Mouse (Mus musculus) CH12.LX (cell line): ENCODE measurements around the gene Gamt. TPM values are rescaled to one million over a fixed set of nuclear protein-coding genes. Genes with fewer than 3 reads are reported as not detected.

Source experiments
- DNase-seq: peaks from one replicate; pipeline ENCODE4 v3.0.0-alpha.2; 2013; ENCODE audit errors: extremely low read depth
- H3K27ac ChIP-seq: 2 replicates; pipeline ENCODE4 v1.5.1; 2012; ENCODE audit warnings: low read depth, mild to moderate bottlenecking, control low read depth, moderate library complexity; ENCODE audit not compliant: insufficient read depth
- H3K27me3 ChIP-seq: replicated peaks from 2 replicates; pipeline ENCODE3; 2012; ENCODE audit warnings: inconsistent platforms
- H3K36me3 ChIP-seq, 2 experiments: replicated peaks in 1 of 2; 2 replicates each; pipeline versions ENCODE3 to v1.6.1; 2012; ENCODE audit warnings: inconsistent platforms in 1 of 2, low read length in 1 of 2, mild to moderate bottlenecking in 1 of 2, mixed read lengths in 1 of 2, moderate library complexity in 1 of 2; ENCODE audit not compliant: control insufficient read depth in 1 of 2, insufficient read depth in 1 of 2
- H3K4me1 ChIP-seq, 2 experiments: 2 replicates each; pipeline ENCODE4 v1.6.1; 2012; ENCODE audit warnings: inconsistent platforms in 1 of 2, moderate library complexity in 1 of 2; ENCODE audit not compliant: insufficient read depth in 2 of 2, control insufficient read depth in 1 of 2
- H3K4me2 ChIP-seq: 2 replicates; pipeline ENCODE4 v1.6.1; 2012; ENCODE audit warnings: low read depth, mild to moderate bottlenecking, control low read depth; ENCODE audit not compliant: poor library complexity, insufficient read depth, severe bottlenecking
- H3K4me3 ChIP-seq, 3 experiments: fragments of 150-350 bp in 1 of 3; sonication (generic) in 1 of 3; replicated peaks in 1 of 3; 2 replicates each; pipeline versions ENCODE3 to v1.5.1; 2011 to 2012; ENCODE audit warnings: low read depth in 2 of 3, low read length in 2 of 3, mild to moderate bottlenecking in 2 of 3, moderate library complexity in 2 of 3, control low read depth in 1 of 3, improper control_type of control experiment in 1 of 3, inconsistent platforms in 1 of 3, mixed read lengths in 1 of 3; ENCODE audit not compliant: poor library complexity in 1 of 3
- H3K79me2 ChIP-seq: replicated peaks from 2 replicates; pipeline ENCODE4 v1.6.1; 2012; ENCODE audit warnings: mild to moderate bottlenecking, moderate library complexity; ENCODE audit not compliant: control insufficient read depth, poor library complexity, insufficient read depth, severe bottlenecking; ENCODE audit errors: extremely low read depth
- H3K9ac ChIP-seq: 2 replicates; pipeline ENCODE4 v1.6.1; 2012; ENCODE audit warnings: low read depth, mild to moderate bottlenecking, control low read depth, moderate library complexity; ENCODE audit not compliant: insufficient read depth
- H3K9me3 ChIP-seq: replicated peaks from 2 replicates; pipeline ENCODE3; 2012; ENCODE audit warnings: low read length, inconsistent platforms, mixed read lengths
- CHD1 ChIP-seq: IDR thresholded peaks from 2 replicates; pipeline ENCODE4 v1.6.1; 2012; ENCODE audit warnings: low read depth, low read length, improper control_type of control experiment, inconsistent platforms
- E2F4 ChIP-seq: IDR thresholded peaks from 2 replicates; pipeline ENCODE4 v1.6.1; 2011; ENCODE audit warnings: low read depth, low read length, improper control_type of control experiment; ENCODE audit not compliant: insufficient replicate concordance
- ELF1 ChIP-seq: IDR thresholded peaks from 2 replicates; pipeline ENCODE4 v1.6.1; 2014; ENCODE audit warnings: low read depth, mild to moderate bottlenecking, inconsistent platforms, low read length, improper control_type of control experiment
- EP300 ChIP-seq: IDR thresholded peaks from 2 replicates; pipeline ENCODE4 v1.6.1; 2011; ENCODE audit warnings: low read length, improper control_type of control experiment
- ETS1 ChIP-seq: conservative IDR thresholded peaks from 2 replicates; pipeline ENCODE4 v1.6.1; 2012; ENCODE audit warnings: low read depth, mild to moderate bottlenecking, inconsistent platforms, low read length, improper control_type of control experiment, moderate library complexity
- HCFC1 ChIP-seq: IDR thresholded peaks from 2 replicates; pipeline ENCODE4 v1.6.1; 2012; ENCODE audit warnings: low read depth, mild to moderate bottlenecking, inconsistent platforms, low read length, improper control_type of control experiment
- IRF4 ChIP-seq: IDR thresholded peaks from 2 replicates; pipeline ENCODE4 v1.6.1; 2014; ENCODE audit warnings: low read depth, mild to moderate bottlenecking, inconsistent platforms, low read length, improper control_type of control experiment
- MAFK ChIP-seq: IDR thresholded peaks from 2 replicates; pipeline ENCODE4 v1.6.1; 2011; ENCODE audit warnings: low read length, improper control_type of control experiment; ENCODE audit not compliant: insufficient replicate concordance
- MAX ChIP-seq: IDR thresholded peaks from 2 replicates; pipeline ENCODE4 v1.6.1; 2011; ENCODE audit warnings: low read length, improper control_type of control experiment
- MAZ ChIP-seq: IDR thresholded peaks from 2 replicates; pipeline ENCODE4 v1.6.1; 2012; ENCODE audit warnings: low read depth, mild to moderate bottlenecking, inconsistent platforms, low read length, improper control_type of control experiment, moderate library complexity
- MEF2A ChIP-seq: IDR thresholded peaks from 2 replicates; pipeline ENCODE4 v1.6.1; 2014; ENCODE audit warnings: low read depth, mild to moderate bottlenecking, inconsistent platforms, low read length, improper control_type of control experiment, borderline replicate concordance
- NRF1 ChIP-seq: IDR thresholded peaks from 2 replicates; pipeline ENCODE4 v1.6.1; 2014; ENCODE audit warnings: low read depth, mild to moderate bottlenecking, inconsistent platforms, low read length, improper control_type of control experiment, moderate library complexity
- PAX5 ChIP-seq: IDR thresholded peaks from 2 replicates; pipeline ENCODE4 v1.6.1; 2012; ENCODE audit warnings: low read length, inconsistent platforms, mixed read lengths
- POLR2A ChIP-seq: IDR thresholded peaks from 2 replicates; pipeline ENCODE4 v1.6.1; 2011; ENCODE audit warnings: low read depth, mild to moderate bottlenecking, improper control_type of control experiment, low read length
- RAD21 ChIP-seq: IDR thresholded peaks from 2 replicates; pipeline ENCODE4 v1.6.1; 2011; ENCODE audit warnings: low read depth, mild to moderate bottlenecking, low read length, improper control_type of control experiment, moderate library complexity
- RCOR1 ChIP-seq: conservative IDR thresholded peaks from 2 replicates; pipeline ENCODE4 v1.6.1; 2012; ENCODE audit warnings: low read depth, mild to moderate bottlenecking, inconsistent platforms, low read length, improper control_type of control experiment
- SIN3A ChIP-seq: IDR thresholded peaks from 2 replicates; pipeline ENCODE4 v1.6.1; 2012; ENCODE audit warnings: low read length, improper control_type of control experiment, inconsistent platforms
- SMC3 ChIP-seq: IDR thresholded peaks from 2 replicates; pipeline ENCODE4 v1.6.1; 2011; ENCODE audit warnings: low read depth, low read length, improper control_type of control experiment
- TCF12 ChIP-seq: IDR thresholded peaks from 2 replicates; pipeline ENCODE4 v1.6.1; 2014; ENCODE audit warnings: low read depth, mild to moderate bottlenecking, inconsistent platforms, low read length, improper control_type of control experiment
- UBTF ChIP-seq: IDR thresholded peaks from 2 replicates; pipeline ENCODE4 v1.6.1; 2012; ENCODE audit warnings: low read depth, mild to moderate bottlenecking, inconsistent platforms, low read length, improper control_type of control experiment, moderate library complexity
- USF1 ChIP-seq: IDR thresholded peaks from 2 replicates; pipeline ENCODE4 v1.6.1; 2014; ENCODE audit warnings: low read depth, mild to moderate bottlenecking, inconsistent platforms, low read length, improper control_type of control experiment
- ZKSCAN1 ChIP-seq: IDR thresholded peaks from 2 replicates; pipeline ENCODE4 v1.6.1; 2012; ENCODE audit warnings: low read depth, inconsistent platforms, low read length, improper control_type of control experiment, borderline replicate concordance
- ZMIZ1 ChIP-seq: IDR thresholded peaks from 2 replicates; pipeline ENCODE4 v1.6.1; 2012; ENCODE audit warnings: low read depth, mild to moderate bottlenecking, inconsistent platforms, low read length, improper control_type of control experiment
- dilution Hi-C: fragments of 300-500 bp; cut with MboI; formaldehyde crosslinking; loops from 2 replicates; pipeline ENCODE4 v1.14.3; 2020; ENCODE audit warnings: low sequenced_read_pairs; ENCODE audit not compliant: extremely low pct_unique_long_range_greater_than_20kb, extremely low pct_ligation_motif_present
- in situ Hi-C: fragments of 300-500 bp; cut with MboI; formaldehyde crosslinking; loops from 3 replicates; pipeline ENCODE4 v1.14.3; 2019; ENCODE audit warnings: low sequenced_read_pairs, low pct_ligation_motif_present, low pct_unique_long_range_greater_than_20kb, mixed read lengths
- polyA plus RNA-seq: library from polyadenylated mRNA; unstranded; fragments of >175 nt; gene quantifications from 2 replicates; pipeline ENCODE4 v1.2.1, GENCODE M21; 2012; ENCODE audit warnings: low read depth; ENCODE audit not compliant: insufficient read length
- total RNA-seq, 2 experiments: library from RNA; depleted of rRNA; stranded (reverse); fragments of 300-350 nt in 1 of 2; fragments of >200 nt in 1 of 2; gene quantifications; 2 replicates each; pipeline ENCODE4 v1.2.3; 2012 to 2014

Gamt gene
- total and polyA plus RNA-seq, 3 experiments: 0.24 to 0.30 TPM; not detected in 1

- H3K36me3 ChIP-seq: peaks cover 76 to 94% of the 10 kb centered on the region in 2 experiments
- peaks cover 30 to 62% of the 10 kb centered on the region in 2 experiments for H3K4me1 ChIP-seq
- no peaks in the 10 kb centered on the region for H3K27me3 ChIP-seq
- TF ChIP-seq MAFK (no peak), ZKSCAN1 (no peak), MEF2A (no peak), ELF1 (no peak), EP300 (no peak), MAX (no peak)
- H3K9me3 ChIP-seq: no peaks in the 10 kb centered on the region
- no peak overlapping the region; the same call in 1 of the 2 replicates for H3K27ac ChIP-seq
- H3K4me2 ChIP-seq: no peak overlapping the region
- in situ Hi-C loops: no loop called here
- H3K4me3 ChIP-seq: no peak overlapping the region
- H3K79me2 ChIP-seq: peaks cover 16% of the 10 kb centered on the region
- no peak overlapping the region for H3K9ac ChIP-seq
- dilution Hi-C loops: no loop called here
- no peak for DNase-seq
Measured at GRCm38 (mm10) chr10:80278390-80278789, 17.6 kb upstream of the Gamt start.

- Histone ChIP-seq H3K27me3 (no peaks in the 10 kb centered on the region), H3K4me3 (no peak overlapping the region), H3K36me3 (peaks cover 79 to 88% of the 10 kb centered on the region in 2 experiments), H3K27ac (no peak overlapping the region), H3K4me2 (no peak overlapping the region), H3K79me2 (peaks cover 36% of the 10 kb centered on the region), H3K9ac (no peak overlapping the region), H3K9me3 (no peaks in the 10 kb centered on the region), H3K4me1 (peaks cover 25 to 57% of the 10 kb centered on the region in 2 experiments)
- in situ Hi-C loops: no loop called here
- dilution Hi-C loops: no loop called here
- DNase-seq: no peak
- TF ChIP-seq UBTF: no peak
- TF ChIP-seq SMC3: no peak
- TF ChIP-seq SIN3A: no peak
- no peak for TF ChIP-seq MEF2A
- TF ChIP-seq CHD1: no peak
- no peak for TF ChIP-seq RAD21
Measured at GRCm38 (mm10) chr10:80276238-80276637, 15.4 kb upstream of the Gamt start.

GRCm38 (mm10) chr10:80273847-80274246, 13.0 kb upstream of the Gamt start:
- no peak overlapping the region for H3K9ac ChIP-seq
- DNase-seq: no peak
- H3K36me3 ChIP-seq: peaks cover 60 to 86% of the 10 kb centered on the region in 2 experiments
- in situ Hi-C loops: no loop called here
- peaks cover 34 to 57% of the 10 kb centered on the region in 2 experiments for H3K4me1 ChIP-seq
- H3K27ac ChIP-seq: 0 out of 2 replicates have a peak overlapping the region, but pooled peaks have one; percentile 0
- H3K4me3 ChIP-seq: no peak overlapping the region
- H3K9me3 ChIP-seq: no peaks in the 10 kb centered on the region
- dilution Hi-C loops: no loop called here
- peaks cover 60% of the 10 kb centered on the region for H3K79me2 ChIP-seq
- TF ChIP-seq POLR2A (no peak), TCF12 (no peak), MAZ (no peak), USF1 (no peak), PAX5 (no peak), EP300 (no peak), MAFK (no peak), HCFC1 (no peak), ZMIZ1 (no peak), ZKSCAN1 (no peak), NRF1 (no peak), MEF2A (no peak), E2F4 (no peak), ETS1 (no peak), RCOR1 (no peak), IRF4 (no peak)
- H3K27me3 ChIP-seq: no peaks in the 10 kb centered on the region
- H3K4me2 ChIP-seq: no peak overlapping the region
